Mouse (Mus musculus): ENCODE data around the gene 4930522L14Rik. TPM values are rescaled to one million over a fixed set of nuclear protein-coding genes. Genes with fewer than 3 reads are reported as not detected.

The 4930522L14Rik gene
- polyA plus RNA-seq (2021; fragmentation: Nextera tagmentation), result 2.7 TPM in 2 replicates
- long read RNA-seq, experiment 1, partial matches to known transcripts, result 0 of 6 reads
- long read RNA-seq, experiment 1, other reads (novel, unspliced or antisense), result 3 of 6 reads
- long read RNA-seq, experiment 2, partial matches to known transcripts, result 0 of 10 reads
- long read RNA-seq, experiment 2, other reads (novel, unspliced or antisense), result 7 of 10 reads

GRCm38 (mm10) chr5:109751391-109752071, at the start of gene 4930522L14Rik:
TSS of gene 4930522L14Rik (minus strand) at chr5:109751886.

GRCm38 (mm10) chr5:109690537-109691201, 61.0 kb downstream of the 4930522L14Rik start, which contains the start of gene 5430403G16Rik:
TSS of gene 5430403G16Rik (minus strand) at chr5:109691041.

Other genes starting within 250 kb of the 4930522L14Rik start
- gene Crlf2, start 192.9 kb downstream of the 4930522L14Rik start, polyA plus RNA-seq (2021; fragmentation: Nextera tagmentation), result 5.2 and 7.0 TPM in 2 replicates
- 0.69 and 0.75 TPM in 2 replicates for gene 5430403G16Rik, start 60.8 kb downstream of the 4930522L14Rik start, polyA plus RNA-seq (2021; fragmentation: Nextera tagmentation)
- gene Gm15446, start 171.5 kb upstream of the 4930522L14Rik start, polyA plus RNA-seq (2021; fragmentation: Nextera tagmentation), result 9.4 and 10.8 TPM in 2 replicates
- 18.3 and 20.3 TPM in 2 replicates for gene Zfp932, start 244.6 kb upstream of the 4930522L14Rik start, polyA plus RNA-seq (2021; fragmentation: Nextera tagmentation)

Data from layer of hippocampus, adult 6 months (tissue).